Mouse (Mus musculus): ENCODE measurements around the gene Impdh2. TPM values are rescaled to one million over a fixed set of nuclear protein-coding genes. Genes with fewer than 3 reads are reported as not detected.
A peak's percentile ranks its signal among the peaks of the same experiment; 100 is the strongest.

The Impdh2 gene
- total and polyA plus RNA-seq, 2 experiments from 2014 or later: 81.7 to 93.7 TPM

DNA sequence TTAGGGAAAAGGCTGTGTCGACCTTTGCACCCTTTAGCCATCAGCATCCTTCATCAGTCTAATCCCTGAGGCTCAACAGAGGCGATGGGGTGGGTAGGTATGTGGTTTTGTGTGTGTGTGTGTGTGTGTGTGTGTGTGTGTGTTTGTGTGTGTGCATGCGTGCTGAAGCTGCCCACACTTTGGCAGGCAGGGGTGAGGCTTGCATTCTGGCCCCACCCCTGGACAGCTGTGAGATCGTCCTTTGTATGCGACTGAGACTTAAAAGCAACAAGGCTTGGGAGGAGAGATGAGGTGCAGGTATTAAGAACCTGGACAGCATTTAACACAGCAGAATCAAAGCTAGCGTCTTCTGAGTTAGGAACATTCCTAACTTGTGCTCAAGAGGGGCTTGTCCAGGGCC is 16.9 kb downstream of the Impdh2 start:
- H3K27ac ChIP-seq (ENCODE audit: low read depth, low read length): peak overlapping the region; percentile 99; the same call in 1 of the 2 replicates
- peaks cover 27% of the 10 kb centered on the region; the same call in 1 of the 2 replicates for H3K4me1 ChIP-seq (ENCODE audit: insufficient read depth, low read length)
- H3K9me3 ChIP-seq (ENCODE audit: low read length): no peaks in the 10 kb centered on the region
- H3K4me2 ChIP-seq (ENCODE audit: low read depth, low read length, poor library complexity, severe bottlenecking): peak overlapping the region; percentile 86
- H3K36me3 ChIP-seq (ENCODE audit: insufficient read depth, low read length): peaks cover 36% of the 10 kb centered on the region
- peak overlapping the region; percentile 70 for H3K4me3 ChIP-seq (ENCODE audit: low read depth, low read length)
- H3K27me3 ChIP-seq (ENCODE audit: insufficient read depth, low read length): no peaks in the 10 kb centered on the region
- H3K9ac ChIP-seq (replicated peaks; ENCODE audit: low read length, poor library complexity, severe bottlenecking): peak overlapping the region; percentile 99; the same call in 1 of the 2 replicates
- ATAC-seq (ENCODE audit: low FRiP score) (no peak), DNase-seq (ENCODE audit: low spot score) (no peak)
- 34% methylated on average over 6 of the region's 6 CpGs for WGBS
- TF ChIP-seq CTCF (IDR thresholded peaks at IDR 0.05): no peak

DNA sequence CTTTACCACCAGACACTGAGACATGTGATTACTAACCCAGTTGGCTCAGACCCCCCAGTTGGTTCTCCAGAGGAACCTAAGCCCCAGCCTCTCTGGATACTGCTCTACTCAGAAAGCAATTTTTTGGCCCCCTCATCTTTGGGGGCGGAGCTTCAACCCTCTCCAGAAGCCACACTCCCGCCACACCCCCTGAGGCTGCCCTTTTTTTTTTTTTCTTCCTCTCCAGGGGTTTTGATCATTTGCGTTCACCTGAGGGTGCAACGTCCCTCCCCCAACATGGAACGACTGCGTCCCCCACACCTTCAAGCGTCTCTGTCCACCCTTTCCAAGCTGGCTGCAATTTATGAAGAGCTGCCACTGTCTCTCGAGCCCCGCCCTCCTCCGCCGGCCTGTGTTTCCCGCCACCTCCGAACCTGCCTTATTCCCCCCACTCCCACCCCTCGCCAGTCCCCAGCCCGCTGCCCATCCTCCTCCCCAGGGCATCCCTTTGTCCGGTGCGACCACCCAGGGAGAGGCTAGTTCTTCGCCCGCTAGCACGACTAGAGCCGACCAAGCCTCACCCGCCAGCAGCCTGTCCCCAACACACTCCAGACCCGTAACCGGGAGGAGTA is 18.0 kb downstream of the Impdh2 start:
- Histone ChIP-seq H3K36me3 (ENCODE audit: insufficient read depth, low read length) (peaks cover 33% of the 10 kb centered on the region), H3K27me3 (ENCODE audit: insufficient read depth, low read length) (no peaks in the 10 kb centered on the region)
- peak; percentile 25 for ATAC-seq (ENCODE audit: low FRiP score)

DNA sequence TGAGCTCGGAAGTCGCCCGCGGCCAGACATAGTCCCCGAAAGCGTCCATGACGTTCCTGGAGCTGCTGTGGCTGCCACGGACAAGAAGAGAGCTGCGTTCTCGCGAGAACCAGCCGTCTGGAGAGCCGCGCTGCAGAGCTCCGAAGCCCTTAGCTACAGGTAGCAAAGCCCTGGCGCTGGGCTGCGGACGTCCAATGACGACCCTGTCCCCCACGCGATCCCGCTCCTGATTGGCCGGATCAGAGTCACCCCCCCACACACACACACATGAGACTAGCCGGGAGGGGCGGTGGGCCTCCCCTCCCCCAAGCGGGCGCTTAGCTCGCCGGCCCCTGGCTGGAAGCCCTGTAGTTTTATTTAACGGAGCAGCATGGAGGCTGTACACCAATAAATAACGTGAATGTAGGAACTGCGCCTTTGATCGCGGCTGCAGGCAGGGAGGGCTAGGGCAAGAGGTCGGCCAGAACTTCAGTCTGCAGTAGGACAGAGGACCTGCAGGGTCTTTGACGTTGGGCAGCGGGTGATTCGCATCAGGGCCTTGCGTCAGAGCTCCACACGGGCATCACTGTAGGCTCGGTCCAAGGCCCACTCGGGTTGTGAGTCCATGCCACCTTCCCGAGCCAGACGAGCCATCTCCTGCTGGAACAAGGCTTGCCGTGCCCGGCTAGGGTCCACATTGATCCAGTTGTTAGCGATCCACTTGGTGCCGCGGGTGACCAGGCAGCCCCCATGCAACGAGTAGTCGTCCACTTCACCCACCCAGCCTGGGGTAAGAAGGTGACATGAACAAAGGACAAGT is 18.7 kb downstream of the Impdh2 start, which contains the start of gene Wdr6:
Gene Wdr6 (minus strand): TSS at position 195 of the 799 bp plus-strand sequence.
- Histone ChIP-seq H3K36me3 (ENCODE audit: insufficient read depth, low read length) (peaks cover 29% of the 10 kb centered on the region), H3K9ac (replicated peaks; ENCODE audit: low read length, poor library complexity, severe bottlenecking) (peak within 1 kb of the TSS; percentile 99), H3K4me1 (ENCODE audit: insufficient read depth, low read length) (peaks cover 27% of the 10 kb centered on the region; the same call in 1 of the 2 replicates), H3K27ac (ENCODE audit: low read depth, low read length) (peak within 1 kb of the TSS; percentile 99), H3K9me3 (ENCODE audit: low read length) (no peaks in the 10 kb centered on the region), H3K4me3 (ENCODE audit: low read depth, low read length) (peak within 1 kb of the TSS; percentile 70), H3K27me3 (ENCODE audit: insufficient read depth, low read length) (no peaks in the 10 kb centered on the region), H3K4me2 (ENCODE audit: low read depth, low read length, poor library complexity, severe bottlenecking) (peak within 1 kb of the TSS; percentile 86)
- TF ChIP-seq CTCF (IDR thresholded peaks at IDR 0.05): no peak
- ATAC-seq (ENCODE audit: low FRiP score) (peak; percentile 96), DNase-seq (ENCODE audit: low spot score) (peak; percentile 99)
- 3% methylated on average over 51 of the region's 51 CpGs for WGBS

More for the DNA sequence above, 18.0 kb downstream of the Impdh2 start:
- peak; percentile 69 for DNase-seq (ENCODE audit: low spot score)
- Histone ChIP-seq H3K27ac (ENCODE audit: low read depth, low read length) (peak overlapping the region; percentile 99), H3K4me2 (ENCODE audit: low read depth, low read length, poor library complexity, severe bottlenecking) (peak overlapping the region; percentile 86), H3K4me1 (ENCODE audit: insufficient read depth, low read length) (peaks cover 27% of the 10 kb centered on the region; the same call in 1 of the 2 replicates), H3K9ac (replicated peaks; ENCODE audit: low read length, poor library complexity, severe bottlenecking) (peak overlapping the region; percentile 99), H3K9me3 (ENCODE audit: low read length) (no peaks in the 10 kb centered on the region), H3K4me3 (ENCODE audit: low read depth, low read length) (peak overlapping the region; percentile 70)
- 1% methylated on average over 24 of the region's 24 CpGs for WGBS
- TF ChIP-seq CTCF (IDR thresholded peaks at IDR 0.05): no peak

DNA sequence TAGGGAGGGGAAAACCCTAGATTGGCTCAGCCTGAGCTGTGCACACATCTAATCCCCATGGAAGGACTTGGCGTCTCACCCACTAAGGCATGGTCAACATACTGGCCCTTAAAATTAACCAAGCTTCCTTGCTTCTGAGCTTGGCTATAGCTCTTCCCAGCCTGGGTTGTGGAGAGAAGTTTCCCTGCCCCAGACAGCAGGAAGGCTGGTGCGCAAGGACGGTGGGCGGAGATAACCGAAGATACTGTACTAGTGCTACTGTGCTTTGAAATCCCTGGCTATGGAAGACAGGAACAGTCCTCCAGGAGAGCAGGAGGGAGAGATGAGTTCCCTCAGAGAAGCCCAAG is 19.2 kb downstream of the Impdh2 start:
- Histone ChIP-seq H3K27me3 (ENCODE audit: insufficient read depth, low read length) (no peaks in the 10 kb centered on the region), H3K4me2 (ENCODE audit: low read depth, low read length, poor library complexity, severe bottlenecking) (peak overlapping the region; percentile 86), H3K9me3 (ENCODE audit: low read length) (no peaks in the 10 kb centered on the region), H3K9ac (replicated peaks; ENCODE audit: low read length, poor library complexity, severe bottlenecking) (peak overlapping the region; percentile 68), H3K27ac (ENCODE audit: low read depth, low read length) (peak overlapping the region; percentile 99), H3K36me3 (ENCODE audit: insufficient read depth, low read length) (peaks cover 26% of the 10 kb centered on the region), H3K4me3 (ENCODE audit: low read depth, low read length) (peak overlapping the region; percentile 70), H3K4me1 (ENCODE audit: insufficient read depth, low read length) (peaks cover 27% of the 10 kb centered on the region; the same call in 1 of the 2 replicates)
- DNase-seq (ENCODE audit: low spot score) (no peak), ATAC-seq (ENCODE audit: low FRiP score) (no peak)
- TF ChIP-seq CTCF (IDR thresholded peaks at IDR 0.05): no peak
- WGBS: 54% methylated on average over 5 of the region's 5 CpGs

DNA sequence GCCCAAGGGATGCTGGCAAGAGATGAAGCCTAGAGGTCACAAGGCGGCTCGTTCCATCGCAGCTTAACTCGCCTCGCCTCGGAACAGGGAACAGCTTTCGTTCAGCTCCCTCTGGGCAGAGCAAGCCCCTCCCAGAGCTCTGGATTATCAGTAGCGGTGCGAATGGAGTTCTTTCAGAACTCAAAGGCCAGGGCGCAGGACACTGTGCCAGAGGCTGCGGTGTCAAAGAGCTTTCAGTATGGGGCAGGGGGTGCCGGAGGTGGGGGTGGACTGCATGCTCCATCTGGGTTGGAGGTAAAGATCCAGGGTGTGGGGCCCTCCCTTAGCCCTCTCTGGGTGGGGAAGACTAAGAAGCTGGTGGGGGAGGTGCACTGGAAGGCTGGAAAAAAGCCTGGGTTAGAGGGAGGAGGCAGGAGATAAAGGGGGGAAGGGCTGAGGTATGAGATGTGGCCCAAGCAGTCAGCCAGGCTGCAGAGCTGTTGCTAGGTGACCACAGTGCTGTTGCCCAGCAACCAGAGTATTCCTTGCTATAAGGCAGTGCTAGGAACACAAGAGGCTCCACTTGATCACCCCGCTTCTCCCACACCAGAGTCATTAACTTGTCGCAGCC is 27.6 kb downstream of the Impdh2 start:
- TF ChIP-seq CTCF (IDR thresholded peaks at IDR 0.05): 0 out of 2 replicates have a peak, but pooled peaks have one; percentile 19
- peak overlapping the region; percentile 55 for H3K4me2 ChIP-seq (ENCODE audit: low read depth, low read length, poor library complexity, severe bottlenecking)
- DNase-seq (ENCODE audit: low spot score): peak; percentile 98
- WGBS: 4% methylated on average over 14 of the region's 14 CpGs
- H3K27ac ChIP-seq (ENCODE audit: low read depth, low read length): peak overlapping the region; percentile 98
- peaks cover 28% of the 10 kb centered on the region for H3K4me1 ChIP-seq (ENCODE audit: insufficient read depth, low read length)
- peak; percentile 96 for ATAC-seq (ENCODE audit: low FRiP score)
- no peaks in the 10 kb centered on the region for H3K27me3 ChIP-seq (ENCODE audit: insufficient read depth, low read length)
- H3K36me3 ChIP-seq (ENCODE audit: insufficient read depth, low read length): 0 out of 2 replicates have a peak, but pooled peaks cover 4% of the 10 kb centered on the region
- no peaks in the 10 kb centered on the region for H3K9me3 ChIP-seq (ENCODE audit: low read length)
- H3K4me3 ChIP-seq (ENCODE audit: low read depth, low read length): peak overlapping the region; percentile 19
- H3K9ac ChIP-seq (replicated peaks; ENCODE audit: low read length, poor library complexity, severe bottlenecking): peak overlapping the region; percentile 50

Data from midbrain, postnatal 0 days (tissue).